Mouse (Mus musculus) MEL (cell line): ENCODE measurements around the gene Gm11027.

ENCODE experiments used
- CTCF ChIP-seq, 3 experiments: IDR thresholded peaks in 2 of 3; conservative IDR thresholded peaks in 1 of 3; 2 replicates each; pipeline ENCODE4 v1.5.1; 2011 to 2012; ENCODE audit warnings: low read length in 3 of 3, low read depth in 2 of 3, mild to moderate bottlenecking in 2 of 3, improper control_type of control experiment in 1 of 3, inconsistent platforms in 1 of 3, mixed read lengths in 1 of 3, moderate library complexity in 1 of 3; ENCODE audit not compliant: control insufficient read depth in 1 of 3, insufficient read depth in 1 of 3, poor library complexity in 1 of 3, severe bottlenecking in 1 of 3
- EP300 ChIP-seq, 2 experiments: IDR thresholded peaks; 2 replicates each; pipeline ENCODE4 v1.6.1; 2011; ENCODE audit warnings: improper control_type of control experiment in 2 of 2, low read length in 2 of 2, low read depth in 1 of 2, mild to moderate bottlenecking in 1 of 2
- GATA1 ChIP-seq: IDR thresholded peaks from 2 replicates; pipeline ENCODE4 v1.6.1; 2011; ENCODE audit warnings: low read depth, low read length, improper control_type of control experiment
- JUND ChIP-seq: IDR thresholded peaks from 2 replicates; pipeline ENCODE4 v1.6.1; 2011; ENCODE audit warnings: low read depth, mild to moderate bottlenecking, improper control_type of control experiment, low read length
- MEF2A ChIP-seq: IDR thresholded peaks from 2 replicates; pipeline ENCODE4 v1.6.1; 2014; ENCODE audit warnings: low read depth, mild to moderate bottlenecking, inconsistent platforms, low read length, improper control_type of control experiment; ENCODE audit not compliant: poor library complexity, insufficient replicate concordance, severe bottlenecking; ENCODE audit errors: extremely low read depth
- UBTF ChIP-seq: IDR thresholded peaks from 2 replicates; pipeline ENCODE4 v1.6.1; 2012; ENCODE audit warnings: low read depth, mild to moderate bottlenecking, inconsistent platforms, low read length, improper control_type of control experiment, moderate library complexity, borderline replicate concordance; ENCODE audit not compliant: insufficient read depth

GRCm38 (mm10) chr12:116315498-116315897 is 40.3 kb downstream of the Gm11027 start:
- TF ChIP-seq MEF2A (peak; percentile 99), CTCF (IDR thresholded peaks at IDR 0.05 in 2 of 3, conservative IDR thresholded peaks at IDR 0.05 in 1 of 3; ENCODE audit: control insufficient read depth in 1 of 3, insufficient read depth in 1 of 3, low read depth in 2 of 3, low read length in 3 of 3, poor library complexity in 1 of 3, severe bottlenecking in 1 of 3) (no peak), JUND (peak; percentile 48; the same call in 1 of the 2 replicates), GATA1 (0 out of 2 replicates have a peak, but pooled peaks have one; percentile 13), UBTF (no peak), EP300 (IDR thresholded peaks at IDR 0.05; ENCODE audit: low read depth in 1 of 2, low read length in 2 of 2) (peak; percentile 63 to 71; a peak in 2 of 4 replicates)
